Mouse (Mus musculus) kidney, postnatal 14 days (tissue): ENCODE results near the gene Shpk.

ENCODE experiments used
- DNase-seq: peaks from one replicate; pipeline ENCODE4 v3.0.0; 2022; ENCODE audit warnings: mixed read lengths

Gene Shpk

DNA sequence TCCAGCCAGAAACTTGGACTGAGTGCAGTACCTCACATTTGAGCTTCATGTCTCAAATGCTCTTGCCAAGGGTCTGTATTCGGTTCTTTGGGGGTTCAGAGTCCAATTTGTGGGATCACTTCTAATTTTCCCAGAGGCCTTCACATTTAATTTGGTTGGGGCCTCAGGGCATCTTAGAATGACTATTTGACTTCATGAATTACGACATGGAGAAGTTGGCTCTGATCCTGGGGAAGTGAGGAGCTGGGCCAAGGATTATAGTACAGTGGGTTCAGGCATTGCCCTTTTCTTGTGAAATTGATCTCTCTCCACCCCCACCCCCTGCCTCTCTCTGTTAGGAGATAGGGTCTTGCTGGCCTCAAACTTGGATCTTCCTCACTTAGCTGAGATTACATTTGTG lies 1.8 kb downstream of the Shpk start:
- DNase-seq = no peak

DNA sequence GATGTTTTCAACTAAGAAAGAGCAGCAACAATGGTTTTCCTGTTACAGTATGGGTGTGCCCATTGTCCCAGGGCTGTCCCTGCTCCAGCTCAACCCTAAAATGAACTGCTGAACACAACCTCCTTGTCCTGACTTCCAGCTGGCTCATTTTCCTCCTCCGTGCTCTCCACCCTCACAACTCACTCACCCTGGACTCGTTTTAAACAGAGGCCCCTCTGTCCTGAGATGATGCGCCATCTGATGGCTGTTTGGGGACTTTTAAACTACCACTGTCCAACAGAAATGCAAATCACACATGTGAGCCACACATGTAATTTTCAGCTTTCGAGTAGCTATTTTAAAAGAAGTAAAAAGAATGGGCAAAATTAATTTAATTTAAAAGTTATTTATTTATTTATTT lies 2.3 kb downstream of the Shpk start:
- no peak for DNase-seq

- no peak for DNase-seq
These were observed 4.6 kb downstream of the Shpk start for GRCm38 (mm10) chr11:73203895-73204294.

- DNase-seq = no peak
These were observed 5.9 kb downstream of the Shpk start for GRCm38 (mm10) chr11:73205194-73205593.

DNA sequence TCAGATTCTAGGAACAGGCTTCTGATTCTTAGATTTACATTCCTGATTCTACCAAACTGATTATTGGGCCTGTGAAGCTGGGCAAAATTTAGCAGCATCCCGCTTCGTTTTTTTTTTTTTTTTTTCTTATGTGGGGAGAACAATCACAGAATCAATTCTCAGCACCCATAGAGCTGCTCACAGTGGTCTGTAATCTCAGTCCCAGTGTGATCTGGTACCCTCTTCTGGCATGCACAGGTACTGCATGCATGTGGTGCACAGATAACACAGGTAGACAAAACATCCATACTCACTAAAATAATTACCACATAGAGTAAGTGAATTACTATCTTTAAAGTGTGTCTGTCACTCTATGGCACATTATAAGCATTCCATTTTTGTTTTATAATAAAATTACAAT lies 8.4 kb downstream of the Shpk start:
- no peak for DNase-seq

GRCm38 (mm10) chr11:73213956-73214355 lies 14.7 kb downstream of the Shpk start:
- no peak for DNase-seq

DNA sequence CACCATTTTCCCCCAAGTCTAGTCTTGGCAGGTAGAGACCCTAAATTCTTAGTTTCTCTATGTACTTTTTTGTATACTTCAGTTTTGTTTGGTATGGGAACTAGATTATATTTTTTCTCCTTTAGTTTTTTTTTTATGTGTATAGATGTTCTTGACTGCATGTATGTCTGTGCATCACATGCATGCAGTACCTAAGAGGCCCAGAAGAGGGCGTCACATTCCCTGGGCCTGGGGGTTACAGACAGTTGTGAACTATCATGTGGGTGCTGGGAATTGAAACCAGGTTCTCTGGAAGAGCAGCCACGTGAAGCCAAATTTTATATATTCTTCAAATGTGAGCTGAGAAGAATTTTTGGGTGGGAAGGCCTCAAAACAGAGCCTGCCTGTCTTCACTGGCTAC lies 20.4 kb downstream of the Shpk start:
- no peak for DNase-seq

- no peak for DNase-seq
These were observed 21.4 kb downstream of the Shpk start for GRCm38 (mm10) chr11:73220651-73221050.

GRCm38 (mm10) chr11:73222846-73223245 lies 23.6 kb downstream of the Shpk start:
- DNase-seq = no peak

DNA sequence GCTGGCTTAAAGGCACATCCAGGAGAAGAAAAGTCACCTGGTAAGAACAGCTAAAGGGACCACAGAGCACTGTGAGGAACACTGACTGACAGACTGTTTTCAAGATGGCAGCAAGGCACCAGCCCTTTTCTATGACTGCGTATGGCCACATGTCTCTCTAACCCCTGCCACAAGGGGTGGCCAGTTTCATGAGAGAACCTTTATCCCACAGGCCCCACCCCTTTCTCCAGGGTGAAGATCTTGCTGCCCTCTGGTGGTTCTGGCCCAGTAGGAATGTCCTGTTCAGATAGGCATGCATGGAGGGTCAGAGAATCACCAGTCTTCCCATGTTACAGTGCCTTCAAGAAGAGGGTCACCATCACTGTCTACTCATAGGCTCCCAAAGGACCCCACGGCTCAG lies 24.7 kb downstream of the Shpk start:
- DNase-seq = peak; percentile 28

- no peak for DNase-seq
These were observed 26.6 kb downstream of the Shpk start for GRCm38 (mm10) chr11:73225856-73226255.

DNA sequence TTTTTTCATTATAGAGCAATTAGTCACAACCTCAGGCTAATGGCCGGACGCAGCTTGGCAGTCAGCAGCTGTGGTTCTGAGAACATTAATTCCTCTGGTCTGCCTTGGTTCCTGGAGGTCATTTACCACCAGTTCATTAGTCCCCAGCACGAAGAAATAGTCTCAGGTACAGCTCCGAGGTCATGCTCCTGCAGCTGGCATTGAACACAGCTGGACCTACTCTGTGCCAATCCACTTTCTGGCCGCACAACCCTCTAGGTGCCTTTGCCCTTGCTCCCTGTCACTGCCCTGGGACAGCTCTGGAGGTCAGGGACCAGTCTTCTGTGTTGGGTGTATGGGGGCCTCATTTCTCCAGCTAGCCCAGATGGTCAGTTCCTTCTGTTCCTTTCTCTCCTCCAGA lies 29.6 kb downstream of the Shpk start:
- no peak for DNase-seq

DNA sequence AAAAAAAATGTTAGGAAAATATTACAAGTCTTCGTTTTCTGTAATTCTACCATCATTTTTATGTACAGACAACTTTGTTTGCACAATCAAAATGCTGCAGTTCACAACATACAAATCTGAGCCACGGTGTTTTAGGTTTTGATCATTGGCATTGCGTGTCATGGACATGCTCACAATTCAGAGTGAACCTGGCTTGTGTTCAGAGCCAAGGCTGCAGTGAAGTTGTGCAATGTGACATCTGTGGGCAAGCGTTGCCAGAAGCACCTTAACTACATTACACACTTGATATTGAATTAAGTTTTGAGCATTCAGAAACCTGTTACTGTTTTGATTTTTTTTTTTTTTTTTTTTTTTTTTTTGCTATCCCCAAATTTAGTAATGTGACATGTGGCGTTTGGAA lies 30.8 kb downstream of the Shpk start:
- no peak for DNase-seq

DNA sequence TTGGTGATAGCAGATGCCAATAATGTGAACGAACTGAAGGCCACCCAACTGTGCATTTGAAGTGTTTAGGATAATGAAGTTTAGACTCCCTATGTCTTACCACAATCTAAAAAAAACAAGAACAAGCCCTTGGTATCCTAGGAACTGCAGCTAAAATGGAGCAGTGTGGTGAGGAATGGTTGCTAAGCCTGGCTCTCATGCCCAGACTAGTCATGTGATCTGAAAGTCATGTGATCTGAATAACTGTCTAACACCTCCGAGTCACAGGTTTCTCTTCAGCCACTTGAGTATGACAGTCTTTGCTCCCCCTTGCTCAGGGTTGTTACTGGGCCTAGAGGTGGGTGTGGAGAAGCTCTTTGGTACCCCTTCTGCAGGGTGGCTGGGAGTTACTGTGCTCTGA lies 33.3 kb downstream of the Shpk start:
- no peak for DNase-seq

GRCm38 (mm10) chr11:73233992-73234391 lies 34.7 kb downstream of the Shpk start, which contains the start of gene Trpv1:
Gene Trpv1 (plus strand): TSS chr11:73234292.
- DNase-seq = no peak

DNA sequence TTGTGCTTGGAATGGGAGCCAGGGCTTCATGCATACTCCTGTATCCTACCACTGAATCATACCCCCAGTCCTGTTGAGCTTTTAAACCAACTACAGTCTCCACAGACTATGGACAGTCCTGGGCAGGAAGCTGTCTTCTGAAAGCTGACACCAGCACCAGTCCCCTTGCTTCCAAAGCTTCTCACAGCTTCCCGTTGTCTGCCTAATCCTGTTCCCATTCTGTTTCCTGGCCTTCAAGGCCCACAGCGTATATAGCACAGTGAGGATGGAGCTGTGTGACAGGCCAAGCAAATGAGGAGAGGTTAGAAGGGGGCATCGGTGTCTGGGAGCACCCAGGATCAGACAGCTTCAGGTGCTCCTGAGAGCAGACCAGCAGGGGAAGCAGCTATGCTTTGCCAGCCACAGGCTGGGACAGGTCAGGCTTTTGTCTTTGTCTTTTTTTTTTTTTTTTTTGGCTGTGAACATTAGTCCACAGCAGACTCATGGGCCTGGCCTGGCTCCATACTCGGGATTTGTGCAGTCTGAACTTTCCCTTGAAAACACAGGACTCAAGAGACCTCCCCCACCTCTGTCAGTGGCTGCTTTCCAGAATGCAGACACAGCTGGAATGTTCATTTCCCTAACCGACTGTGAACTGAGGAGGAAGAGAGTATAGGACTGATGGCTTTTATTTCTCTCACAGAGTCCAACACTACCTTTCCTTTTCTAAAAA lies 36.9 kb downstream of the Shpk start:
- DNase-seq = peak; percentile 78

DNA sequence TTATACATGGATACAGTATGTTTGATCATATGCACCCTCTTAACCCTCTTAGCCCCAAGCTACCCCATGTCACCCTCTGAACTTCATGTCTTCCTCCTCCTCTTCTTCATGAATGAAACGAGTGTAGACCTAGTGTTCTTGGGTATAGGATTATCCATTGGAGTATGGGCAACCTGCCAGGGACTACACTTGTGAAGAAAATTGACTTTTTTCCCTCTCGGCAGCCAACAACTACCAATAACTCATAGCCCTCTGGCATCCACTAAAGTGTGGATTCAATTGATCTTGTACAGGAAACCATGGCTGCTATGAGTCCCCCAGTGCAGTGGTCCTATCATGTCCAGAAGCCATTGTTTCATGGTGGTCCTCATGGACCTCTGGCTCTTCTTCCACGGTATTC lies 37.5 kb downstream of the Shpk start:
- DNase-seq = no peak

- DNase-seq = no peak
These were observed 42.9 kb downstream of the Shpk start for GRCm38 (mm10) chr11:73242199-73242598.

DNA sequence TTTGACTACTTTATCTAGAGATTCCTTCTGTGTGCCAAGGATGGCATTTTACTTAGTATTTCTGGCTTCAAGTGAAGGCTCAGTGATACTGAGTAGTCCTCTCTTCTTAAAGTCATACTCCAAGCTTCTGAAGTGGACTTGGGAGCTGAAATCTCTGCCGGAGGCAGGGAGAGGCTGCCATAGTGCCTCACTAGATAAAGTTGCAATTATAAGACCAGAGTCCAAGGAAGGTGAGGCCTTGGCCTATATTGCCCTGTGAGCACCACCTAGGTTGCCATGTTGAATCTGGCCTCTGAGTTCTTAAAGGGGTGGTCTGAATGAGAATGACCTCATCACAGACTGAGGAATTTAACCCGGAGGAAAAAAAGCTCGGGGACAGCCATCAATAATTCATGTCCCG lies 43.5 kb downstream of the Shpk start:
- no peak for DNase-seq

GRCm38 (mm10) chr11:73257362-73257945 lies 58.2 kb downstream of the Shpk start:
- DNase-seq = no peak

DNA sequence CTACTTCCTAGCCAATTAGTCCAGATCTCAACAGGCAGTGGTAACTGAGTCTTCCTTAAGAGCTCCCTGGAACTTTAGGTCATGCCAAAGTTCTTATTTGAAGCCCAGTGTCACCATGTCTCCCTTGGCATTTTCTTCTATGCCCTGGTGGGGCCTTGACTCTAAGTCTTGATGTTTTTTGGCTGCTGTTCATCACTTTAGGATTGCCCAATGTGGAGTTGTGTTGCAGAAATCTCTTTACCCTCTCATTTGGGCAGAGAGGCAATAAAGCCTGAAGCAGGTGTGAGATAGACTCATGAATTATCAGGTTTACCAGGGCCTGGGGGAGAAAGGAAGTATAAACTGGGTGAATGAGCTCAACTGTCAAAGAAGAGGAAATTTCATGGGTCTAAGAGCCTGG lies 59.4 kb downstream of the Shpk start:
- no peak for DNase-seq

DNA sequence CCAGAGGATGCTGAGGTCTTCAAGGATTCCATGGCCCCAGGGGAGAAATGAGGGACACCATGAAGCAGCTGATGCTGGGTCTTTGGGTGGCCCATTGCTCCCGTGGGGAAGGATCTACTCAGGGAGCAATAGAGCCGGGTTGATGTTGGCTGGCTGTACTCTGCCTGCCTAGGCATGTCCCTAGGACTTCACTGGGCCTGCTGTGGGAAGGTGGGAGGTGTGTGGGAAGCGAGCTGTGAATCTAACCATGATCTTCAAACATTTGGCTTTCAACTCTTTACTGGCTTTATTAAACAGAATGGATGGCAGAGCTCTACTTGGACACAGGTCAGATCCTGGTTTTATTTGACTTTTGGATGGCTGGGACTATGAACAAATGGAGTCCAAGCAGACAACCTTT lies 61.2 kb downstream of the Shpk start:
- no peak for DNase-seq

- no peak for DNase-seq
These were observed 62.1 kb downstream of the Shpk start for GRCm38 (mm10) chr11:73261385-73261784.

GRCm38 (mm10) chr11:73267267-73267666 lies 68.0 kb downstream of the Shpk start, which contains the start of gene Trpv3:
Gene Trpv3 (plus strand): TSS chr11:73267388.
- no peak for DNase-seq
